Mouse (Mus musculus) spleen, postnatal 36 days (tissue): Measurements from ENCODE around the gene Tgtp2.

ENCODE experiments used
- DNase-seq, 2 experiments: peaks; one replicate each; pipeline ENCODE4 v3.0.0; 2022; ENCODE audit warnings: low spot score in 2 of 2, mixed read lengths in 1 of 2

Gene Tgtp2

DNA sequence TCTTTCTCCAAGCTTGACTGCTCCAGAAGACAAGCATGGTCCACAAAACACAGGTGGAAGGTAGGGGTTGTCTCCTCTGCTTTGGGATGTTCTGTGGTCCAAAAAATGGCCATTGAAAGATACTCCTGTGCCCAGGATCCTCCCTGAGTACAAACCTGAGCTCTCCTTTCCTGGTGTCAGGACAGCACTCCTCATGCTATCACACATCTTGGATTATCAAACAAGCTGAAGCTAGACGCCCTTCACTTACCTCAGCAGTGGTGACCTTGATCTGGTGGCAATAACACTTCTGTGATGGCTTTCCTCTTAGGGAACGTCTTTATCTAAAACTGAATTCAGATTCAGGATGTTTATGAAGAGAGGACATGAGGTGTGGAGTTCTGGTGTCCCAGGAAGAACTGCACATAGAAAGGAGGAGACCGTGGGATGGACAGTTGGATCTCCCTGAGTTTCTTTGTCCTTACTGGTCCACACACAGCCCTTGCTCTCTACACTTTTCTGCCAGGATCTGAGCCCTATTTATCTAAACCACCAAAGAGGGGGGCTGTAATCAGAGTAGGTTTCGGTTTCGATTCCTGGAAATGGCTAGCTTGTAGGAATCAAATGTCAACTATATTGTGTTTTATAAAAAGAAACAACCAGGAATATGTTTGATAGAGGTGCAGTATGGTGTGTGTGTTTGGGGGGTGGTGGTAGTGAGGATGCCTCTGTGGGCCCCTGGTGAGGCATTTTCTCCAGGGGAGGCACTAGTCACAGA lies at the start of gene Tgtp2:
Gene Tgtp2 (minus strand): TSS at position 494 of the 757 bp plus-strand sequence.
- peak; percentile 24 to 45 for DNase-seq

DNA sequence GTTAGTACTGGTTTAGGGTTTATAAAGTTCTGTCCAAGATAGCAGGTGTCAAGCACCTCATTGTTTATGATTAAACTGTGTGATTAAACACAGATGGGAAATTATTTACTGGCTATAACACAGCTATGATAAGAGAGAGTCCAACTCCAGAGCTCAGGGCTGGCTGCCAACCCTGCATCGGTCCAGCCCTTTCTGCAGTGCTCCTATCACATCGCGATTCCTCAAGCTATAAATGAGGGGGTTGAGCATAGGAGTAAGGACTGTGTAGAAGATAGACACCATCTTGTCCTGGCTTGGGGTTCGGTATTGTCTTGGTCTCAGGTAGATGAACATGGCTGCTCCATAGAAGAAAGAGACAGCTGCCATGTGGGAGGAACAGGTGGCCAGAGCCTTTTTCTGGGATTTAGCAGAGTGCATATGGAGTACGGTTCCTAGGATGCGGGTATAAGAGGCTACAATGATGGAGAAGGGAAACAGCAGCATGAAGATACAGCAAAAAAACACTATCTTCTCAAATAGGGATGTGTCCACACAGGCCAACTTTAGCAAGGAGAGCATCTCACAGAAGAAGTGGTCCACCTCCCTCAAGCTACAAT lies 48.7 kb upstream of the Tgtp2 start:
- DNase-seq, result no peak

DNA sequence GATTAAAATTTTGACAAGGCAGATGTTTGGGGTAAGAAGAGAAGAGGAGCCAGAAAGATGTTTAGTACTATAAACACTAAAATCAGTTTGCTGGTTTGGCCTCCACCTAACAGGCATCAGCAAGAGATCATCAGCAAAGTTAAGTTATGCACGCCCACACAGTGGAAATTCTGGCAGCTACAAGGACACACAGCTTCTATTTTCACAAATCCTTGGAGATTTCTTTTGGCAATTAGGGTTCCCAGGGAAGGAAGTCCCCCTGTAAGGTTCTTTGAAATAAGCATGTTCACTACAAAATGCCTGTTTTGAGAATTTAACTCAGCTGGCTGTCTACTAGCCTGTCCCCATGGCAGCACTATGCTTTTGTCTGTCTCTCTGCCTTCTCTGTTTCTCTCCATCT lies 47.0 kb upstream of the Tgtp2 start:
- no peak for DNase-seq

DNA sequence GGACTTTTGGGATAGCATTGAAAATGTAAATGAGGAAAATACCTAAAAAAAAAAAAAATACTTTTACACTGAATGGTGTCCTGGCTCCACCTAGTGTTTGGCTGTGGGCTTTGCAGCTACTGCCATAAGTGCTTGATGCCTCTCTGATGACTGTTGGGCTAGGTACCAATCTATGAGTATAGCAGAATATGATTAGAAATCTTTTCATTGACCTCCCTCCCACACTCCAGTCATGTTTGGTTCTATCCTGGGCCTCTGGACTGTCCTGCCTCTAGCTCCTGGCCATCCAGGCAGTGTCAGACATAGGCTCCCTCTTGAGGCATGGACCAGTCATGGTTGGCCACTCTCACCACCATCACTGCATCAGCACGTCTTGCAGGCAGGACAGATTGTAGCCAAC lies 44.8 kb upstream of the Tgtp2 start:
- DNase-seq, result peak in 1 of 2 experiments; percentile 44

DNA sequence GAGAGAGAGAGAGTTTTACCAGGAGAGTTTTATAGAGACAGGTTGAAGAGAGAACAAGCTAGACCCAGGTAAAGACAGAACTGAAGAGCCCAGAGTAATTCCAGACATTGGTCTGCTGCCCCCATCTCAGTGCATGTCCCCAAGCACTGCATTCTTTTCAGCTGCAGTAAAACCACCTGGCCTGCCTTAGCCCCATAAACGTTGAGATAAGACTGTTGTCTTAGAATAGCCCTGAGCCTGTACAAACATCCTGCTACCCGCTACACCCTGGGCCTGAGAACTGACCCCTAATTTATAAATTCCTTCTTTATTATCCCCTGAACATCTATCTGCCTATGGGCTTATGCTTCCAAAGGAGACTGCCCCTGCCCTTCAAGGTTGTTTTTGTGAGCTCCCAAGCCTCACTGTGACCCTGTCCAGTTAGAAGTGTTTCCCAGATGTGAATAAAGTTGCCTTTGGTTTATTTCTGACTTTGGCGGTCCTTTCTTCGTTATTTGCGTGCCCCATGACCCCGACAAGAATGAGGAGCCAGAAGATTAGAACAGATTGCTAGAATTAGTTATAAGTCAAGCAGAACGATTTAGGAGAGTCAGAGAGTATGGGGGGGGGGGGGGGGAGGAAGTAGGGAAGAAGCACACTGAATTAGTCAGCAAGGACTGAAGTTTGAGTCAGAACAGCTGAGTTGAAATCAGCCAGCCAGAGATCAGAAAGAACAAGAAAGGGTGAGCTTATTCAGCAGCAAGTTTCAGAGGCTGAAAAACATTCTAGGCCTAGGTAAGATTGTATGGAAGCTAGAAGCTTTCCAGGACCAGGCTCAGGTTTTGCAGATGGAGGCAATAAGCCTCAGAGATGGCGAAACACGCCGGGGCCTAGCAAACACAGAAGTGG lies 43.9 kb upstream of the Tgtp2 start:
- DNase-seq, result no peak

DNA sequence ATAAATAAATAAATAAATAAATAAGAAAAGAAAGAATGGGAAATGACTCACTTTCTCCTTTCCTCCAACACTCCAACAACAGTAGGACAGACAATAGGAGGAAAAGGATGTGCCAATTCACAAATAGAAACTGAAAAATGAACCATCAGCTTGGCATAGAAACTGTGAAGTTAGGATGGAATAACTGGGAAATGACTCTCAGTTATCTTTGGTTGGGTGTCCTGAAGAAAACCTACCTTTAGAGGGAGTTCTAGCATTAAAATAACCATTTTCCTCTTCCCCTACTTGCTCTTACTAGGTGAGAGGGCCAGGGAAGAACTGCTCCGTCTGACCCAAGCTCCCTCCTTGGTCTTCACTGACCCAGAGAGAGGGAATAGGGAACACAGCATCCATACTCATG lies 41.7 kb upstream of the Tgtp2 start:
- DNase-seq, result no peak

DNA sequence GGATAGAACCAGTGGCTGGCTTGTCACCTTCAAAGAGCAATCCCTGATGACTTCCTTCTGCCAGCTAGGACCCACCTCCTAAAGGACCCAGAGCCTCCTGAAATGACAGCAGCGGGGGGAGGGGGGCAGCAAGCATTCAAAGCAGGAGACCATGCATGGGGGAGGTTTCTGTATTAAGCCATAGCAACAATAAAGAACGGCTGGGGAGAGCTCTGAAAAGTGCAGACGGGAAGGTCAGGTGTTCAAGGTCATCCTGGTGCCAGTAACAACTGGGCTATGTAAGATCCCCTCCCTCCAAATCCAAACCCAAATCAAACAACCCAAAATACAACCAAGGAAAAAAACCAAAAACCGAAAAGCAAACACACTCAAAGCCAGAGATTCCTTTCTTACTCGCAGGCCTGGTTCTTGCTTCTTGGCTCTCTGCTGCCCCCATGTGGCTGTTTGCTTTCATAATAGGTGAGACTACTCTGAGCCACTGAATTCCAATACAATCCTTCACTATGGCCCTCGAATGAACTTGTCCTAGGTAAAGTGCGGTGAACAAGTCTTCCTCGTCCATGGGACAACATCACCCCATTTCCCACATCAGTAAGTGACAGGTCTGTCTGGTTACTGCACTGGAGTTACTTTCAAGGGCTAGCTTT lies 39.2 kb upstream of the Tgtp2 start:
- peak; percentile 79 to 88 for DNase-seq

DNA sequence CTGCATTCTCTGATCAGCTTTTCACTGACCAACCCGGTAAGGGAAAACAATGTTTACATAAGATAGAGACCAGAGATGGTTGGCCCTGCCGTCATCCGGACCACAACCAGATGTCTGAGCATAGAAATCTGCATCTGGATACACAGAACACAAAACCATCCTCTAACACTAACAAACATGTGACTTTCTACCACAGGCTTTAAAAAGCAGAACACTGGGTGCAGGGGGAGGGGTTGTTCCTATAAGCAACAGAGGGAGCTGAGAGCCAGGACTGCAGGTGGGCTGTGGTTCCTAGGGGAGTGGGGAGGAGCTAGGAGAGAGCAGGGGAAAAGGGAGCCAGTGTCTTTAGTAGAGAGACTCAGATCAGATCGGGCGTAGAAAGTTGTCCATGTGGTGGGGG lies 37.5 kb upstream of the Tgtp2 start:
- peak; percentile 43 for DNase-seq

DNA sequence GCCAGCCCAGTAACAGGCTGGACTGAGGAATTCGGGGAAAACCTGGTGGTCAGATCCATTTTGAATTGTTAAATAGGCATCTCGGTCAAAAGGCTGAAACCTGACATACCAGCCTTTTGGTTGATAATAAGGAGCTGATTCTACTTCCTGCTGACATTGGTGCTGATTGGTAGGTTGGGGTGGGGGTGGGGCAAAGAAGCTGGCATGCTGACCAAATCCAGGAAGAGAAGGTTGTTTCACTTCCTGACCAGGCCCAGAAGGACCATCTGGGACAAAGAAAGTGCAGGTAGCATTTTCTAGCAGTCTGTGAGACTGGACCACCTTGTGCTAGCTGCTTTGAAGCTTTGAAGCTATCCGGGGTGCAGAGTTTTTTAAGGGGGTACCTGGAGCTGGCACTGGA lies 36.4 kb upstream of the Tgtp2 start:
- DNase-seq, result no peak

DNA sequence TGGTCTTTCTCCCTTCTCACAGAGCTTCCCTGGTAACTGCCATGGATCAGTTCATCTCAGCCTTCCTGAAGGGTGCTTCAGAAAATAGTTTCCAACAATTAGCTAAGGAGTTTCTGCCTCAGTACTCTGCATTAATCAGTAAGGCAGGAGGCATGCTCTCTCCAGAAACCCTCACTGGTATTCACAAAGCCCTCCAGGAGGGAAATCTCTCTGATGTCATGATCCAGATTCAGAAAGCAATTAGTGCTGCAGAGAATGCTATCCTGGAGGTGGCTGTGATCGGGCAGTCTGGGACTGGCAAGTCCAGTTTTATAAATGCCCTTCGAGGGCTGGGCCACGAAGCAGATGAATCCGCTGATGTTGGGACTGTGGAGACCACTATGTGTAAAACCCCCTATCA lies 31.4 kb upstream of the Tgtp2 start:
- no peak for DNase-seq

DNA sequence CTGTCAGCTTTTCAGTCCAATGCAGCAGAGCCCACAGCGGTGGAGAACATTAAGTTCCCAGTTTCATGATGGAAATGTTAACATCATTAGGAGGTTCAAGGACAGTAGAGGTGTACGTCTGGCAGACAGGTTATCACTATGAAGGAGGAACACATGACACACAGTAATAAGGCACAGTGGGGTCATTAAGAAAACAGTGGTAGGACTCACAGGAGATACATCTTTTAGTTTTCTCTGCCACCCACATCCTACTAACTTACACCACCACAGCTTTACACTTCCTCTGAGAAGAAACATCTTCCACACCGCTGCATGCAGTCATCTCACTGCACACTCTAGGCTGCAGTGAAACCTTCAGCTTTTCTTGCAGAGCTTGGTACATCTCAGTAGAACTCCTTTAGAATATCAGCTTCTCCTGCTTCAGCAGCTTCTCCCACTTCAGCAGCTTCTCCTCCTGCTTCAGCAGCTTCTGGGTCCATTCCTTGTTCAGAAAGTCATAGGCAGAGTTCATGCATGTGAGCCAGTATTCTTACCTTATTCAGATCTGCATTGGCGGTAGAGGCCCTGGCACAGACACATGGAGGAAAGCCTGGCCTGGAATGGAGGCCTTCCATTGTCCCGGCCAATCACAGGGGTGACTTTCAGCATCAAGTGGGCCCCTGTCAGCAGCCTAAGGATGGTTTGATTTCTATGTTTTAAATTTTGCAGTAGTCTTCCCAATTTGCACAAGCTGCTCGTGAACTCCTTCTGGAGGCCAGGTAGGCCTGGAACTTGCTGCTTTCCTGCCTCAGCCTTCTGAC lies 30.1 kb upstream of the Tgtp2 start:
- peak; percentile 57 to 67 for DNase-seq

DNA sequence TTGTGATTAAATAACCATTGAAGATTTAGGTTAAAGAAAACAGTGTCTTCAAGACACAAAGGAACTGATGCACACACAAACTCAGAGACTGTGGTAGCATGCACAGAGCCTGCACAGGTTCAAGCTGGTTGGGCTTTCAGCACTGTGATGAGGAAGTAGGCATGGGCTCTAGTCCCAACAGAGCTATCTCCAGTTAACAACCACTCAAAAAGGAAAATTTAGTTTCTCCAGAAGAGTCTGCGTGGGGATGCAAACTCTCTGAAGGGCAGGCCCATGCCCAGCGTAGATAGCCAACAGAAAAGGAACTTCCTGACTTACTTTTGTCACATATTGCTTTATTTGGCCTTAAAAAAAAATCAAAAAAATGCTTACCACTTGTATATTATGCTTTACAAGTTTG lies 28.8 kb upstream of the Tgtp2 start:
- peak; percentile 30 to 39 for DNase-seq

DNA sequence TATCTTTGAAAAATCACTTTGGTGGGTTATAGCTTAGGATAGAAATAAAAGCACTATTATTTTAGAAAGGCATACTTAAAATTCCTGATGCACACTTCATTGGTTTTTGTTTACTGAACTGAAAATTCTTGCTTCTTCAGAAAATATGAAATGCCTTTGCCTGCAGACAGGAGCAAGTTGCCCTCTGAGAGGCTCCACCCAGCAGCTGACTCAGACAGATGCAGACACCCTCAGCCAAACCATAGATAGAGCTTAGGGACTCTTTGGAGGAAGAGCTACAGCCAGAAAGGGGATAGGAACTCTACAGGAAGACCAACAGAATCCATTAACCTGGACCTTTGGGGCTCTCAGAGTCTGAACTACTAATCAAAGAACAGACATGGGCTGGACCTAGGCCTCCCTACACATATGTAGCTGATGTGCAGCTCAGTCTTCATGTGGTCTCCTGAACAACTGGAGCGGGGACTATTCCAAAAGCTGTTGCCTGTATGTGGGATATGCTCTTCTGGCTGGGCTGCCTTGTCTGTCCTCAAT lies 28.1 kb upstream of the Tgtp2 start:
- DNase-seq, result no peak

DNA sequence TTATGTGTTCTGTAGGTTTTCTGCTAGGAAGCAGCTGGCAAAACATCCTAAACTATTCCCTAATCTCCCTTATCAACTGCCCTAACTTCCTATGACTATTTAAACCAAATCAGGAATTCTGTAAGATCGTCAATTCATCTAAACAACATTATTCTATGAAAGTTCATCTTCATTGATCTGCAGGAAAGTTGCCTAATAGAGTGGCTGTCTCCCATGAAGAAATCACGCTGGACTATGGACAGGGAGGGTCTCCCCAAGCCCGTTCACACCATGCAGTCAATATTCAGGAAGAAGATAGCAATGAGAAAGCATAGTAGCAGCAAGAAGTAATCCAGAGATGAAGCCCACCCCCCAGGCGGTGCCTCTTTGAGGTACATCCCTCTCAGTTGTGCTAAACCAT lies 27.2 kb upstream of the Tgtp2 start:
- no peak for DNase-seq

DNA sequence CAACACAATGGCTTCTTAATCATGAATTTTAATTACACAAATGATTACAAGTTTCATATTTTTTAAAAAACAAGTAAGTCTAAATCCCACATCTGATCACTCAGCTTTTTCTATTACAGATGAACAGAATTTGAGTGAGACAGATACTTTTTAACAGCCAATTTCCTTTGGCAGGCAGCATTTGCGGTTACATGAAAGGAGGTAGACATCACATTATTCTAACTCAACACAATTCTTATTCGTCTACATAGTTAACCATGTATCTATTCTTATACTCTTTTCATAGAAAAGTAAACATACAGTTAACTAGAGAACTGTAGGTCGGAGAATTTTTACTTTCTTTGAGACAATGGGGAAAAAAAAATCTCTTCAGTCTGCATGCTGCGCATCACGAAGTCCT lies 26.5 kb upstream of the Tgtp2 start:
- DNase-seq, result no peak

DNA sequence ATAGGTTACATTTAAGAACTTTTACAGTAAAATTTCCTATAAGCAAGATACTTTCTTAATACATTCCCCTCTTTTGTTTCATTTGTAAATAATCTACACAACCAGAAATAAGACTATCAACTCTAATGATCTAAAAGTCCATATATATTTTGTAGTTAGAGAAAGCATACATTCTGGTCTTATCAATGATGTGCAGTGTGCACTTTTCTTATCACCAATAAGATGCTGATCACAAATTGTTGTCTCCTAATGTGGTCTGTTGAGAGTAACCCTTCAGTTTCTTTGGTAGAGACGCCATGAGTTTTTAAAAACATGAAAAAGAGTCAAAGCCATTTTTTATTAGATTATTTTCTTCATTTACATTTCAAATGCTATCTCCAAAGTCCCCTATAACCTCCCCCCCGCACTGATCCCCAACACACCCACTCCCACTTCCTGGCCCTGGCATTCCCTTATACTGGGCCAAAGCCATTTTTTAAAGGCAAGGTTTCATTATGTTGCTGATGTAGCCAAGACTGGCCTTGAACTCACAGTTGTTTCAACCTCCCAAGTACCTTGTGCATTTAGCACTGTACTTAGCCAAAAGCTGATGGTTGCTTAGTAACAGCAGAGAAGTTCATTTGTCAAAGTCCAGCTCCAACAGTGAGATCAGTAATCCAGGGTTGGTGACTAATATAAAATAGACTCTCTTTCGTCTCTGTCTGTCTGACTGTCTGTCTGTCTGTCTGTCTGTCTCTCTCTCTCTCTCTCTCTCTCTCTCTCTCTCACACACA lies 25.9 kb upstream of the Tgtp2 start:
- no peak for DNase-seq

DNA sequence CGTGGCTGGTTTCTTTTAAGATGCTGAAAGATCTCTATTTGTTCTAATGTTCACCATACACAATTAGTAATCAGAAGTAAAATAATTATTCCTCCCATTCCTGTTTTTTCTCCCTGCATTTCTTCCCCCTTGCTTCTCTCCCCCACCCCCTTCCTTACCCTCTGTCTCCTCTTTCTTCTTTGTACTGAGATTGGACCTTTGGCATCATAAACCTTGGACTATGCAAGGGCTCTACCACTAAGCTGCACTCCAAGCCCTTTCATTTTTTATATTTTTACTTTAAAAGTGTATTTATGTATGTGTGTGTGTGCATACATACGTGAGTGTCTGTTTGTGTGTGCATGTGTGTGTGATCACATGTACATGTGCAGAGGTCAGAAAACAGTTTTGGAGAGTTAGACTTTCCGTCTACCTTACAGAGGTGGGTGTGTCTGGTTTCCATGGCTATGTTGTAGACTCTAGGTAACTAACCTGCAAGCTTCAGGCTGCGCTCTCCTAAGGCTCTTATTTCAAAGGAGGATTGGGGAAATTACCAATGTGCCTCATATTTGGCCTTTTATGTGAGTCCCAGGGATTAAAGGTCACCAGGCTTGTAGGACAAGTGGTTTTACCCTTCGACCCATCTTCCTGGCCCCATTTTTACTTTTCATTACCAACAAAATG lies 25.1 kb upstream of the Tgtp2 start:
- no peak for DNase-seq

DNA sequence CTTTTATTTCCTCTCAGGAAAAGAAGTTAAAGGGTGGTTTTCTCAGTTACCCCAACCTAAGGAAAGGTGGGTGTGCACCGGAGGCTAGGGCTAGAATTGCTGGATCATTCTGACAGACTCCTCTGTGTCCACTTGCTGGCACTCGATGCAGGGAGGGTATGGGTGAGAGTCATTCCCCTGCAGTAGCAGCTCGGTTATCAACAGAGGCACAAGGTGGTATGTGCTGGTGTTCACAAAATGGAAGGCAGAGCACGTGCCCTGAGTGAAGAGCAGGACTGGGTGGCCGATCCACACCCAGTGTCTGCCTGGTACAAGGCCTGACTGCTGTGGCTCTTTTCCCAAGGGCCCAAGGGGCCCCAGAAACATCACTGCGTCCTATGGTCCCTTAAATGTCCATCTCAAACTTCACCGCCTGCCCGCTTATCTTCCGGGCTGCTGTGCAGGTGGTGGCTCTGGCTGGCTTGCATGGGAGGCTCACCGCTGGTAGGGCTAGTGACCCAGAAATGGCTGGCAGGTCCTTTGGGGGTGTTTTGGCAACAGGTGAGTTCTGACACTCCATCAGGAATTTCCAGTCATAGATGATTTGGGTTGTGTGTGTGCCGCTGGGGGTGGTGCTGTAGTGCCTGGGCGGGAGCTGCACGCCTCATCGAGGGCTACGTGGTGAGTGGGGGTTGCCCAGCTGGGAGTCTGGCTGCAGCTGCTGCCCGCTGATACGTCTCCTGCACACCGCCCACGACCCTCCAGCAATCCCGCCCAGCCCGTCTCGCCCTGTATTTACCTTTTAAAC lies 24.0 kb upstream of the Tgtp2 start:
- peak; percentile 79 to 80 for DNase-seq

DNA sequence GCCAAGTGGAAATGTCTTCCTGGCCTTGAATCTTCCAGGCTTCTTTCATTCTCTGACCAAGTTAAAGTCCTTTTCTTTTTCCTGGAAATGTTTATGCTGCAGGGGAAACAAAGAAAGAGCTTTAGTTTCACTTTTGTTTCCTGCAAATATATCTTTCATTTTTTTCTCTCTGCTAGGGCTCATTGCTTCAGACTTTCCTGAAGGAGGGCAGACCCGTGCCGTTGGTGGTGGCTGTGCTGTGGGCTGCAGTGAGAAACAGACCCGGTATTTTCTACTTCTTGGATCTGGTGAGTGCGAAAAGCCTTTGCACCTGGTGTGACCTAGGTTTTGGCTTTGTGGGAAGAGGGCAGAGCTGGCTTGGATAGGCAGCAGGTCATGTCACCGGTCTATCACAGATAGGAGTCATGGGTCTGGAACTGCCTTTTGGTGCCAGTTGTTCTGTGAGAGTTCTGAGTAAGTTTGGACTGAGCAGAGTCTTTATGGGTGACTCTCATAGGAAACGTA lies 22.9 kb upstream of the Tgtp2 start:
- DNase-seq, result peak; percentile 30 to 37
